Mouse (Mus musculus) thymus, adult 2 months (tissue): ENCODE measurements around the gene Gm17660.

ENCODE experiments used
- CTCF ChIP-seq: fragments of 200-500 bp; IDR thresholded peaks from 2 replicates; pipeline ENCODE4 v1.5.1; 2012; ENCODE audit warnings: mild to moderate bottlenecking, control low read depth, low read length, moderate library complexity, borderline replicate concordance; ENCODE audit not compliant: control insufficient read depth, poor library complexity, insufficient read depth; ENCODE audit errors: extremely low read depth
- POLR2A ChIP-seq: fragments of 200-500 bp; IDR thresholded peaks from 2 replicates; pipeline ENCODE4 v1.6.1; 2012; ENCODE audit warnings: mild to moderate bottlenecking, low read length, control low read depth, moderate library complexity; ENCODE audit not compliant: control insufficient read depth, poor library complexity, insufficient read depth; ENCODE audit errors: extremely low read depth

DNA sequence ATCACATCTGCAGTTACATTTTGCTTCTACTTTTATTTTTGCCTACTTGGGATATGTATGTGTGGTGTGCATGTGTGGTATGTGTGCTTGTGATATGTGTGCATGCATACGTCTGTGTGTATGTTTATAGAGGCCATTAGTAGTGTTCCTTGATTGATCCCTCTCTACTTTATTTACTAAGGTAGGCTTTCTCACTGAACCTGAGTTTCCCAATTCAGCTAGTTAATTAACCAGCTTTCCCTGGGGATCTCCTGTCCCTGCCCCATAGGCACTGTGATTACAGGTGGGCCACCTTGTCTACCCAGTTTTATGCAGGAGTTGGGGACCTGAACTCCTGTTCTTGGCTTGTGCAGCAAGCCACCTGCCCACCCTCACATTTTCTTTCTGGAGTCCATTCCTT, 40.7 kb downstream of the Gm17660 start:
- TF ChIP-seq POLR2A, result no peak
- TF ChIP-seq CTCF, result no peak
